Mouse (Mus musculus) hindbrain, embryonic 11.5 days (tissue): ENCODE data around the gene Naif1. TPM values are rescaled to one million over a fixed set of nuclear protein-coding genes. Genes with fewer than 3 reads are reported as not detected.
"Not testable (repeated sequence)": the region's sequence is repeated elsewhere in the genome, so short reads cannot be mapped to it uniquely, and the experiment has no call there.

ENCODE experiments used
- ATAC-seq: fragments of 200-750 bp; cut with Nextera tagmentation; 2 replicates; pipeline ENCODE4 v1.8.0; 2017; ENCODE audit warnings: mild to moderate bottlenecking, moderate TSS enrichment, moderate library complexity; ENCODE audit not compliant: low FRiP score
- DNase-seq: peaks from one replicate; pipeline ENCODE4 v3.0.0-alpha.2; 2015; ENCODE audit warnings: low spot score
- H3K27ac ChIP-seq: fragments of 300-500 bp; sonication (generic); 2 replicates; pipeline ENCODE4 v1.5.1; 2014; ENCODE audit warnings: mild to moderate bottlenecking, low read depth, low read length
- H3K27me3 ChIP-seq: fragments of 300-500 bp; sonication (generic); 2 replicates; pipeline ENCODE4 v1.6.1; 2014; ENCODE audit warnings: mild to moderate bottlenecking, low read length, moderate library complexity, mixed read lengths; ENCODE audit not compliant: control insufficient read depth, insufficient read depth
- H3K36me3 ChIP-seq: fragments of 300-500 bp; sonication (generic); 2 replicates; pipeline ENCODE4 v1.6.1; 2014; ENCODE audit warnings: mild to moderate bottlenecking, low read length, moderate library complexity, mixed read lengths; ENCODE audit not compliant: control insufficient read depth, insufficient read depth
- H3K4me1 ChIP-seq: fragments of 300-500 bp; sonication (generic); replicated peaks from 2 replicates; pipeline ENCODE4 v1.6.1; 2014; ENCODE audit warnings: low read length, mixed read lengths; ENCODE audit not compliant: control insufficient read depth, insufficient read depth
- H3K4me2 ChIP-seq: fragments of 300-500 bp; sonication (generic); replicated peaks from 2 replicates; pipeline ENCODE4 v1.6.1; 2014; ENCODE audit warnings: mild to moderate bottlenecking, low read depth, low read length
- H3K4me3 ChIP-seq: fragments of 300-500 bp; sonication (generic); 2 replicates; pipeline ENCODE4 v1.5.1; 2014; ENCODE audit warnings: low read depth, low read length
- H3K9ac ChIP-seq: fragments of 300-500 bp; sonication (generic); 2 replicates; pipeline ENCODE4 v1.6.1; 2014; ENCODE audit warnings: low read depth, low read length
- H3K9me3 ChIP-seq: fragments of 300-500 bp; sonication (generic); 2 replicates; pipeline ENCODE4 v1.6.1; 2016; ENCODE audit warnings: low read length; ENCODE audit not compliant: control insufficient read depth
- WGBS: fragments of 180-500 bp; shearing (Covaris S2); extraction: QIAGEN DNeasy Blood & Tissue Kit; methylation state at CpG from one replicate; pipeline ENCODE4 v1.1.7; 2014; 5-methylcytosine and 5-hydroxymethylcytosine counted together
- polyA plus RNA-seq: library from polyadenylated mRNA; unstranded; fragments of >200 nt; fragmentation: Nextera tagmentation; extraction: Ambion mirVana; gene quantifications from 2 replicates; pipeline ENCODE4 v1.2.1, GENCODE M21; 2014

Gene Naif1
- polyA plus RNA-seq, 1 experiment from 2014 or later, result 6.0 TPM

GRCm38 (mm10) chr2:32458300-32458699 lies 8.0 kb downstream of the Naif1 start:
- H3K27me3 ChIP-seq, result no peaks in the 10 kb centered on the region
- no peak for DNase-seq
- no peak for ATAC-seq
- H3K9me3 ChIP-seq, result no peaks in the 10 kb centered on the region
- H3K9ac ChIP-seq, result no peak overlapping the region
- WGBS, result 84% methylated on average over 2 of the region's 2 CpGs
- H3K4me3 ChIP-seq, result no peak overlapping the region
- H3K27ac ChIP-seq, result no peak overlapping the region
- H3K4me1 ChIP-seq, result no peaks in the 10 kb centered on the region
- no peak overlapping the region for H3K4me2 ChIP-seq
- H3K36me3 ChIP-seq, result 0 out of 2 replicates have a peak, but pooled peaks cover 3% of the 10 kb centered on the region

GRCm38 (mm10) chr2:32459657-32460056 lies 9.4 kb downstream of the Naif1 start:
- WGBS, result 96% methylated on average over 2 of the region's 2 CpGs
- DNase-seq (no peak), ATAC-seq (no peak)
- Histone ChIP-seq H3K27me3 (no peaks in the 10 kb centered on the region), H3K36me3 (0 out of 2 replicates have a peak, but pooled peaks cover 3% of the 10 kb centered on the region), H3K4me1 (no peaks in the 10 kb centered on the region), H3K9ac (no peak overlapping the region), H3K4me2 (no peak overlapping the region), H3K9me3 (no peaks in the 10 kb centered on the region), H3K27ac (no peak overlapping the region), H3K4me3 (no peak overlapping the region)

- no peaks in the 10 kb centered on the region for H3K36me3 ChIP-seq
- WGBS, result 74% methylated on average over 2 of the region's 2 CpGs
- no peaks in the 10 kb centered on the region for H3K9me3 ChIP-seq
- no peaks in the 10 kb centered on the region for H3K4me1 ChIP-seq
- no peak overlapping the region for H3K9ac ChIP-seq
- DNase-seq (no peak), ATAC-seq (no peak)
- no peak overlapping the region for H3K4me3 ChIP-seq
- H3K4me2 ChIP-seq, result no peak overlapping the region
- no peaks in the 10 kb centered on the region for H3K27me3 ChIP-seq
- H3K27ac ChIP-seq, result no peak overlapping the region
Observed at GRCm38 (mm10) chr2:32463773-32464172, 13.5 kb downstream of the Naif1 start.

- H3K4me1 ChIP-seq, result no peaks in the 10 kb centered on the region
- no peak for DNase-seq
- 83% methylated on average over 6 of the region's 6 CpGs for WGBS
Observed at GRCm38 (mm10) chr2:32464212-32464891, 14.1 kb downstream of the Naif1 start.

GRCm38 (mm10) chr2:32471001-32471680 lies 20.9 kb downstream of the Naif1 start:
- no peak overlapping the region for H3K9ac ChIP-seq
- H3K27ac ChIP-seq, result no peak overlapping the region
- no peaks in the 10 kb centered on the region for H3K4me1 ChIP-seq
- WGBS, result 85% methylated on average over 6 of the region's 6 CpGs
- ATAC-seq (no peak), DNase-seq (no peak)
- H3K4me2 ChIP-seq, result no peak overlapping the region
- no peaks in the 10 kb centered on the region for H3K9me3 ChIP-seq
- no peaks in the 10 kb centered on the region for H3K36me3 ChIP-seq
- H3K27me3 ChIP-seq, result no peaks in the 10 kb centered on the region
- H3K4me3 ChIP-seq, result no peak overlapping the region

More at GRCm38 (mm10) chr2:32464212-32464891, 14.1 kb downstream of the Naif1 start:
- no peak for ATAC-seq
- Histone ChIP-seq H3K36me3 (no peaks in the 10 kb centered on the region), H3K4me2 (no peak overlapping the region), H3K9me3 (no peaks in the 10 kb centered on the region), H3K27ac (no peak overlapping the region), H3K27me3 (no peaks in the 10 kb centered on the region), H3K4me3 (no peak overlapping the region), H3K9ac (no peak overlapping the region)

- DNase-seq (no peak), ATAC-seq (no peak)
- no peak overlapping the region for H3K4me3 ChIP-seq
- H3K36me3 ChIP-seq, result no peaks in the 10 kb centered on the region
- H3K9me3 ChIP-seq, result no peaks in the 10 kb centered on the region
- H3K9ac ChIP-seq, result no peak overlapping the region
- H3K4me1 ChIP-seq, result no peaks in the 10 kb centered on the region
- H3K4me2 ChIP-seq, result no peak overlapping the region
- H3K27me3 ChIP-seq, result no peaks in the 10 kb centered on the region
- 87% methylated on average over 6 of the region's 6 CpGs for WGBS
- no peak overlapping the region for H3K27ac ChIP-seq
Observed at GRCm38 (mm10) chr2:32471681-32472061, 21.4 kb downstream of the Naif1 start.

- not testable (repeated sequence) for DNase-seq, H3K27ac ChIP-seq, H3K4me1 ChIP-seq, H3K27me3 ChIP-seq, H3K4me3 ChIP-seq, H3K4me2 ChIP-seq, H3K36me3 ChIP-seq, H3K9ac ChIP-seq, ATAC-seq, H3K9me3 ChIP-seq
- WGBS, result 89% methylated on average over 4 of the region's 9 CpGs
Observed at GRCm38 (mm10) chr2:32475361-32475760, 25.1 kb downstream of the Naif1 start.

- H3K4me2 ChIP-seq, result no peak overlapping the region
- no peak overlapping the region for H3K9ac ChIP-seq
- ATAC-seq (no peak), DNase-seq (no peak)
- H3K4me1 ChIP-seq, result no peaks in the 10 kb centered on the region
- no peak overlapping the region for H3K4me3 ChIP-seq
- 93% methylated on average over 8 of the region's 8 CpGs for WGBS
- no peak overlapping the region for H3K27ac ChIP-seq
- no peaks in the 10 kb centered on the region for H3K36me3 ChIP-seq
- no peaks in the 10 kb centered on the region for H3K9me3 ChIP-seq
- H3K27me3 ChIP-seq, result no peaks in the 10 kb centered on the region
Observed at GRCm38 (mm10) chr2:32482351-32482750, 32.1 kb downstream of the Naif1 start.
